24 mouse cellular contexts compared by ENCODE assay signal in the genomic region with DNA sequence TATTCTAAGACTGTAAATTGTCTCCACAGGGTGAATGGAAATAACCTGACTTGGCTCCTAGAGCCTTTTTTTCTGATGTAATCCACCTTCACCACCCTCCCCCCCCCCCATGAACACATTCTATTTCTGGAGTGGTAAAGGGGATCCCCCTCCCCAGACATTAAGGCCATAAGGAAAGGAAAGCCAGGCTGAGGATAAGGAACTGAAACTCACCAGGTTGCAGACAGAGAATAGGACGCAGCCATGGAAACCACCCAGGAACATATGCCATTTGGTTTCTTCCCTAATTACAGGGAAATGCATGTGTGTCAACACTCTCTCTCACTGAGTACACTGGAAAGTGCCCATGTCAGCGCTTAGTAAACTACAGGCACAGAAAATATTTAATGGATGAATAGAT.
"Had no signal": no experiment of that assay in that cellular context is flagged by ENCODE, and none has a peak within 500 bp of the region (broad histone marks: within the 10 kb centered on the region; RNA-seq: fewer than 3 reads in every experiment).

No protein-coding gene starts in this region.

- H3K4me2 ChIP-seq: heart, embryonic 12.5 days; hindbrain, embryonic 13.5 days; hindbrain, embryonic 15.5 days; kidney, embryonic 15.5 days; limb, embryonic 13.5 days; limb, embryonic 15.5 days; liver, embryonic 12.5 days had no signal

- H3K9me3 ChIP-seq: heart, embryonic 10.5 days; heart, embryonic 12.5 days; hindbrain, embryonic 13.5 days; hindbrain, embryonic 15.5 days; kidney, embryonic 15.5 days; limb, embryonic 15.5 days; liver, embryonic 12.5 days had no signal

- H3K27me3 ChIP-seq: heart, embryonic 12.5 days; hindbrain, embryonic 13.5 days; hindbrain, embryonic 15.5 days; kidney, embryonic 15.5 days; limb, embryonic 13.5 days; limb, embryonic 15.5 days; liver, embryonic 12.5 days had no signal

- H3K4me3 ChIP-seq: gastrocnemius, adult 2 months; heart, embryonic 10.5 days; heart, embryonic 12.5 days; hindbrain, embryonic 13.5 days; hindbrain, embryonic 15.5 days; kidney, embryonic 15.5 days; limb, embryonic 13.5 days; limb, embryonic 15.5 days; liver, embryonic 12.5 days had no signal

- DNase-seq: gastrocnemius, adult 2 months; gastrocnemius, postnatal 10 days; gastrocnemius, postnatal 25 days; heart, adult 18-20 months; heart, postnatal 10 days; kidney, adult 11 months; kidney, adult 2 months; kidney, adult 9 months; kidney, postnatal 14 days; kidney, postnatal 36 days; layer of hippocampus, postnatal 36 days; left cerebral cortex, postnatal 4 days had no signal

- H3K4me1 ChIP-seq: heart, embryonic 10.5 days; heart, embryonic 12.5 days; hindbrain, embryonic 13.5 days; hindbrain, embryonic 15.5 days; kidney, embryonic 15.5 days; limb, embryonic 13.5 days; limb, embryonic 15.5 days; liver, embryonic 12.5 days had no signal

- H3K36me3 ChIP-seq: heart, embryonic 10.5 days; heart, embryonic 12.5 days; hindbrain, embryonic 13.5 days; hindbrain, embryonic 15.5 days; kidney, embryonic 15.5 days; limb, embryonic 13.5 days; limb, embryonic 15.5 days; liver, embryonic 12.5 days had no signal

- H3K27ac ChIP-seq: gastrocnemius, adult 2 months; heart, embryonic 10.5 days; hindbrain, embryonic 13.5 days; hindbrain, embryonic 15.5 days; hindbrain, postnatal 0 days; kidney, embryonic 15.5 days; kidney, postnatal 0 days; limb, embryonic 13.5 days; limb, embryonic 15.5 days; liver, embryonic 12.5 days; liver, embryonic 14.5 days had no signal

- ATAC-seq: hindbrain, postnatal 0 days; intestine, embryonic 16.5 days; liver, embryonic 12.5 days had no signal

- H3K9ac ChIP-seq: heart, embryonic 12.5 days; hindbrain, embryonic 13.5 days; hindbrain, embryonic 15.5 days; kidney, embryonic 15.5 days; limb, embryonic 13.5 days; limb, embryonic 15.5 days; liver, embryonic 12.5 days; liver, embryonic 14.5 days had no signal
